Mouse (Mus musculus): Measurements from ENCODE around the gene Rpl37a.
A peak's percentile ranks its signal among the peaks of the same experiment; 100 is the strongest.

DNA sequence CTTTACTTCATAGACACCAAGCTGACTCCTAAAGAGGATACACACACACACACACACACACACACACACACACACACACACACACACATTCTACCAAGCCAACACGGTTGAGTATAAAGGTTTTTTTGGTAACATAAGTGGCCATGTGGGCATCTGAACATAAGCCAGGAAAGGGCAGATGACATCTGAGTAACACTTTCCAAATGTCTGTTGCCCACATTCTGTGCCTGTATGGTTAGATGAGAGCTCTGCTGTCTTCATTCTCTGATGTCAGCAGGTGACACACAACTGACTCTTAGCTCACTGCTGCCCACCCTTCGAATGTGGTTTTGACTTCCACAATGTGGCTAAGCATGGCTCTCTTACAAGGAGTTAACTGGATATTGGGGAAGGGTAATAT is 13.3 kb downstream of the Rpl37a start:
- TF ChIP-seq CTCF (IDR thresholded peaks at IDR 0.05; ENCODE audit: control insufficient read depth, insufficient read depth, insufficient read length): no peak
- peak; percentile 65 for TF ChIP-seq MAX (IDR thresholded peaks at IDR 0.05)
- no peak for TF ChIP-seq CEBPB (IDR thresholded peaks at IDR 0.05; ENCODE audit: low read depth)
- no peak for TF ChIP-seq MYOG (IDR thresholded peaks at IDR 0.05; ENCODE audit: control insufficient read depth, extremely low read depth, insufficient read length)
- TF ChIP-seq FOSL1 (IDR thresholded peaks at IDR 0.05; ENCODE audit: insufficient read depth, low read length, poor library complexity, severe bottlenecking): peak; percentile 27

Data from C2C12 (cell line).